Mouse (Mus musculus): ENCODE results near the gene Mapk1ip1. TPM values are rescaled to one million over a fixed set of nuclear protein-coding genes. Genes with fewer than 3 reads are reported as not detected.

Gene Mapk1ip1
- polyA plus RNA-seq, 1 experiment from 2014 or later, result 10.5 TPM

- no peak for ATAC-seq
- Histone ChIP-seq H3K9ac (ENCODE audit: low read depth, low read length) (no peak overlapping the region), H3K27ac (ENCODE audit: low read depth, low read length) (no peak overlapping the region), H3K4me3 (ENCODE audit: low read depth, low read length) (no peak overlapping the region), H3K27me3 (replicated peaks; ENCODE audit: control insufficient read depth, insufficient read depth, low read length) (0 out of 2 replicates have a peak, but pooled peaks cover 3% of the 10 kb centered on the region), H3K4me2 (replicated peaks; ENCODE audit: low read depth) (no peak overlapping the region), H3K9me3 (ENCODE audit: control insufficient read depth) (no peaks in the 10 kb centered on the region), H3K4me1 (replicated peaks; ENCODE audit: control insufficient read depth, insufficient read depth, low read length) (no peaks in the 10 kb centered on the region), H3K36me3 (ENCODE audit: control insufficient read depth, insufficient read depth) (no peaks in the 10 kb centered on the region)
- WGBS, result 58% methylated on average over 4 of the region's 4 CpGs
- TF ChIP-seq CTCF (IDR thresholded peaks at IDR 0.05; ENCODE audit: low read depth), result peak; percentile 62
Measured at GRCm38 (mm10) chr7:138818314-138818713, 27.8 kb downstream of the Mapk1ip1 start.

GRCm38 (mm10) chr7:138813213-138813875 is 32.7 kb downstream of the Mapk1ip1 start:
- Histone ChIP-seq H3K36me3 (ENCODE audit: control insufficient read depth, insufficient read depth) (no peaks in the 10 kb centered on the region), H3K4me3 (ENCODE audit: low read depth, low read length) (no peak overlapping the region), H3K27ac (ENCODE audit: low read depth, low read length) (no peak overlapping the region), H3K27me3 (replicated peaks; ENCODE audit: control insufficient read depth, insufficient read depth, low read length) (0 out of 2 replicates have a peak, but pooled peaks cover 3% of the 10 kb centered on the region), H3K4me2 (replicated peaks; ENCODE audit: low read depth) (no peak overlapping the region), H3K9ac (ENCODE audit: low read depth, low read length) (no peak overlapping the region), H3K9me3 (ENCODE audit: control insufficient read depth) (no peaks in the 10 kb centered on the region), H3K4me1 (replicated peaks; ENCODE audit: control insufficient read depth, insufficient read depth, low read length) (no peaks in the 10 kb centered on the region)
- WGBS, result 67% methylated on average over 11 of the region's 11 CpGs
- no peak for ATAC-seq
- no peak for TF ChIP-seq CTCF (IDR thresholded peaks at IDR 0.05; ENCODE audit: low read depth)

GRCm38 (mm10) chr7:138807146-138807545 is 38.9 kb downstream of the Mapk1ip1 start:
- Histone ChIP-seq H3K36me3 (ENCODE audit: control insufficient read depth, insufficient read depth) (no peaks in the 10 kb centered on the region), H3K4me2 (replicated peaks; ENCODE audit: low read depth) (no peak overlapping the region), H3K9me3 (ENCODE audit: control insufficient read depth) (no peaks in the 10 kb centered on the region), H3K4me3 (ENCODE audit: low read depth, low read length) (no peak overlapping the region), H3K4me1 (replicated peaks; ENCODE audit: control insufficient read depth, insufficient read depth, low read length) (no peaks in the 10 kb centered on the region), H3K9ac (ENCODE audit: low read depth, low read length) (no peak overlapping the region), H3K27me3 (replicated peaks; ENCODE audit: control insufficient read depth, insufficient read depth, low read length) (no peaks in the 10 kb centered on the region), H3K27ac (ENCODE audit: low read depth, low read length) (no peak overlapping the region)
- ATAC-seq, result no peak
- WGBS, result 82% methylated on average over 3 of the region's 3 CpGs
- TF ChIP-seq CTCF (IDR thresholded peaks at IDR 0.05; ENCODE audit: low read depth), result no peak

- WGBS, result 16% methylated on average over 4 of the region's 4 CpGs
- H3K27ac ChIP-seq (ENCODE audit: low read depth, low read length), result no peak overlapping the region
- ATAC-seq, result no peak
- H3K9me3 ChIP-seq (ENCODE audit: control insufficient read depth), result no peaks in the 10 kb centered on the region
- no peaks in the 10 kb centered on the region for H3K36me3 ChIP-seq (ENCODE audit: control insufficient read depth, insufficient read depth)
- no peak overlapping the region for H3K4me3 ChIP-seq (ENCODE audit: low read depth, low read length)
- no peaks in the 10 kb centered on the region for H3K4me1 ChIP-seq (replicated peaks; ENCODE audit: control insufficient read depth, insufficient read depth, low read length)
- no peak overlapping the region for H3K9ac ChIP-seq (ENCODE audit: low read depth, low read length)
- no peak for TF ChIP-seq CTCF (IDR thresholded peaks at IDR 0.05; ENCODE audit: low read depth)
- H3K27me3 ChIP-seq (replicated peaks; ENCODE audit: control insufficient read depth, insufficient read depth, low read length), result no peaks in the 10 kb centered on the region
- no peak overlapping the region for H3K4me2 ChIP-seq (replicated peaks; ENCODE audit: low read depth)
Measured at GRCm38 (mm10) chr7:138803386-138803785, 42.7 kb downstream of the Mapk1ip1 start.

- H3K9me3 ChIP-seq (ENCODE audit: control insufficient read depth), result no peaks in the 10 kb centered on the region
- no peak for TF ChIP-seq CTCF (IDR thresholded peaks at IDR 0.05; ENCODE audit: low read depth)
- H3K9ac ChIP-seq (ENCODE audit: low read depth, low read length), result no peak overlapping the region
- no peak overlapping the region for H3K27ac ChIP-seq (ENCODE audit: low read depth, low read length)
- no peak overlapping the region for H3K4me2 ChIP-seq (replicated peaks; ENCODE audit: low read depth)
- H3K4me1 ChIP-seq (replicated peaks; ENCODE audit: control insufficient read depth, insufficient read depth, low read length), result no peaks in the 10 kb centered on the region
- no peaks in the 10 kb centered on the region for H3K27me3 ChIP-seq (replicated peaks; ENCODE audit: control insufficient read depth, insufficient read depth, low read length)
- 71% methylated on average over 5 of the region's 5 CpGs for WGBS
- H3K36me3 ChIP-seq (ENCODE audit: control insufficient read depth, insufficient read depth), result no peaks in the 10 kb centered on the region
- ATAC-seq, result no peak
- H3K4me3 ChIP-seq (ENCODE audit: low read depth, low read length), result no peak overlapping the region
Measured at GRCm38 (mm10) chr7:138788109-138788508, 58.0 kb downstream of the Mapk1ip1 start.

Other genes starting within 250 kb of the Mapk1ip1 start
- gene Ppp2r2d, start 194 bp downstream of the Mapk1ip1 start, polyA plus RNA-seq (2015; fragmentation: Nextera tagmentation; extraction: Ambion mirVana), result 24.9 and 27.2 TPM in 2 replicates
- gene Bnip3, start 63.2 kb upstream of the Mapk1ip1 start, polyA plus RNA-seq (2015; fragmentation: Nextera tagmentation; extraction: Ambion mirVana), result 71.8 and 73.0 TPM in 2 replicates
- 0.14 and 0.16 TPM in 2 replicates for gene Jakmip3, start 94.5 kb upstream of the Mapk1ip1 start, polyA plus RNA-seq (2015; fragmentation: Nextera tagmentation; extraction: Ambion mirVana)
- gene Dpysl4, start 239.7 kb upstream of the Mapk1ip1 start, polyA plus RNA-seq (2015; fragmentation: Nextera tagmentation; extraction: Ambion mirVana), result 4.5 and 4.7 TPM in 2 replicates